In the genomic region with DNA sequence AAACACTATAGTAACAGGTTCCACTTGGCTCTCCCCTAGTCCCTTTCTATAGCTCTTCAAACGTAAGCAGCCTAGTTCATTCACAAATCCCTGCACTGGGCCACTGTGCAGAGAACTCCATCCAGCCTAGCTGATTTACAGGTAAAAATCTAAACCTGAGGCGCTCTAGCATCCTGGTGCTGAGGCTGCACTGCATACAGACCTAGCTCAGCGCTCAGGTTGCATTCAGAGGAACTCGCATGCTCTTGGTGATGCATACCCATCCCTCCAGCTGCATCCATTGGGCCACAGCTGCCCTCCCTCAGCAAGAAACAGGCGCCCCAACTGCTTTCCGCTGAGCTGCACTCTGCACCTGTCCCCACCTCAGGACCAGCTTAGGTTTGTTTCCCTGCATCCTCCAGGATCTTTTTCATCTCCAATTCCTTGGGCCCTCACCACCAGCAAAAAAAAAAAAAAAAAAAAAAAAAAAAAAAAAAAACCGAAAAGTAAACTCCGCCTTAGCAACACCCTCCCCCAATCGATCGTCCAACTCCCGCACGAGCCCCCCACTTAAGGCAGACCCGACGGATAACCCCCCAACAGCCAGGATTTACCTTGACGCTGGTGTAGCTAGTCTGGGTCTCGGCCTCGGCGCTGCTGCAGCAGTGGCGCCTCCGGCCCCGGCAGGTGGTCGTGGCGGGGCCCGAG, we compare ENCODE assay signal across 8 mouse cellular contexts. TPM values are rescaled to one million over a fixed set of nuclear protein-coding genes. Genes with fewer than 3 reads are reported as not detected.
DNase-seq lines count a peak whose midpoint lies in the region; ATAC-seq and TF ChIP-seq lines count a peak whose summit lies in the region.

No protein-coding gene starts in this region.

- 3% methylated on average over 24 of the region's 24 CpGs for WGBS in kidney, postnatal 0 days
- 2% methylated on average over 24 of the region's 24 CpGs for WGBS in hindbrain, embryonic 15.5 days
- 7% methylated on average over 24 of the region's 24 CpGs for WGBS in liver, postnatal 0 days (ENCODE audit: insufficient replicate concordance)
- 4% methylated on average over 24 of the region's 24 CpGs for WGBS in stomach, embryonic 14.5 days

- no peak for DNase-seq in kidney, postnatal 0 days (ENCODE audit: low spot score)
- DNase-seq in kidney, postnatal 25 days: no peak
- DNase-seq in embryo, embryonic 9.5 days (ENCODE audit: extremely low spot score): peak; percentile 12
- no peak for DNase-seq in liver, postnatal 0 days
- DNase-seq in adipocyte (ENCODE audit: low spot score): no peak

- no peaks in the 10 kb centered on the region for H3K9me3 ChIP-seq in kidney, postnatal 0 days (replicated peaks; ENCODE audit: low read length)
- H3K9me3 ChIP-seq in hindbrain, embryonic 15.5 days: no peaks in the 10 kb centered on the region
- H3K9me3 ChIP-seq in liver, postnatal 0 days (ENCODE audit: low read length): no peaks in the 10 kb centered on the region
- no peaks in the 10 kb centered on the region for H3K9me3 ChIP-seq in stomach, embryonic 14.5 days (ENCODE audit: control insufficient read depth, low read depth, low read length)

- H3K4me3 ChIP-seq in kidney, postnatal 0 days (replicated peaks; ENCODE audit: low read depth, low read length): peak overlapping the region; percentile 60
- peak overlapping the region; percentile 85 for H3K4me3 ChIP-seq in hindbrain, embryonic 15.5 days
- peak overlapping the region; percentile 48 for H3K4me3 ChIP-seq in liver, postnatal 0 days (ENCODE audit: low read depth, low read length)
- peak overlapping the region; percentile 67 for H3K4me3 ChIP-seq in stomach, embryonic 14.5 days (ENCODE audit: low read depth, low read length)

- TF ChIP-seq EP300 in liver, postnatal 0 days (IDR thresholded peaks at IDR 0.05; ENCODE audit: low read depth): no peak

- peak overlapping the region; percentile 90 for H3K4me2 ChIP-seq in kidney, postnatal 0 days (ENCODE audit: low read length)
- H3K4me2 ChIP-seq in hindbrain, embryonic 15.5 days: peak overlapping the region; percentile 97
- H3K4me2 ChIP-seq in liver, postnatal 0 days (ENCODE audit: low read depth, low read length): peak overlapping the region; percentile 70
- peak overlapping the region; percentile 98 for H3K4me2 ChIP-seq in stomach, embryonic 14.5 days (replicated peaks; ENCODE audit: low read depth, low read length)

- ATAC-seq in kidney, postnatal 0 days (replicated peaks; ENCODE audit: low FRiP score, low read depth): no peak
- ATAC-seq in hindbrain, embryonic 15.5 days (ENCODE audit: low FRiP score, low read depth): peak; percentile 46; the same call in 1 of the 2 replicates
- no peak for ATAC-seq in liver, postnatal 0 days
- ATAC-seq in stomach, embryonic 14.5 days (ENCODE audit: insufficient number of reproducible peaks, insufficient read depth, low FRiP score, low read depth): no peak; the same call in 1 of the 2 replicates
- ATAC-seq in megakaryocyte, adult 5-6 weeks (ENCODE audit: poor library complexity, severe bottlenecking): no peak

- H3K27ac ChIP-seq in kidney, postnatal 0 days: no peak overlapping the region
- 0 out of 2 replicates have a peak overlapping the region, but pooled peaks have one; percentile 15 for H3K27ac ChIP-seq in hindbrain, embryonic 15.5 days (replicated peaks)
- H3K27ac ChIP-seq in liver, postnatal 0 days (ENCODE audit: low read depth): no peak overlapping the region
- no peak overlapping the region for H3K27ac ChIP-seq in stomach, embryonic 14.5 days (ENCODE audit: low read length)

- TF ChIP-seq CTCF in kidney, postnatal 0 days (IDR thresholded peaks at IDR 0.05; ENCODE audit: low read depth): no peak
- TF ChIP-seq CTCF in liver, postnatal 0 days (IDR thresholded peaks at IDR 0.05; ENCODE audit: low read depth): no peak

- H3K9ac ChIP-seq in kidney, postnatal 0 days (ENCODE audit: low read depth, low read length): peak overlapping the region; percentile 63
- peak overlapping the region; percentile 61 for H3K9ac ChIP-seq in hindbrain, embryonic 15.5 days
- H3K9ac ChIP-seq in liver, postnatal 0 days (replicated peaks): no peak overlapping the region
- peak overlapping the region; percentile 55 for H3K9ac ChIP-seq in stomach, embryonic 14.5 days (replicated peaks; ENCODE audit: low read depth, low read length)

- H3K27me3 ChIP-seq in kidney, postnatal 0 days (ENCODE audit: insufficient read depth, low read length): peaks cover 5% of the 10 kb centered on the region; the same call in 1 of the 2 replicates
- no peaks in the 10 kb centered on the region for H3K27me3 ChIP-seq in hindbrain, embryonic 15.5 days
- peaks cover 30% of the 10 kb centered on the region for H3K27me3 ChIP-seq in liver, postnatal 0 days (ENCODE audit: insufficient read depth, low read length)
- no peaks in the 10 kb centered on the region for H3K27me3 ChIP-seq in stomach, embryonic 14.5 days (ENCODE audit: control insufficient read depth, insufficient read depth, low read length)

- peaks cover 2% of the 10 kb centered on the region; the same call in 1 of the 2 replicates for H3K4me1 ChIP-seq in kidney, postnatal 0 days (replicated peaks; ENCODE audit: insufficient read depth, low read length)
- peaks cover 6% of the 10 kb centered on the region for H3K4me1 ChIP-seq in hindbrain, embryonic 15.5 days (replicated peaks)
- no peaks in the 10 kb centered on the region; the same call in 1 of the 2 replicates for H3K4me1 ChIP-seq in liver, postnatal 0 days (ENCODE audit: insufficient read depth)
- H3K4me1 ChIP-seq in stomach, embryonic 14.5 days (ENCODE audit: control insufficient read depth, insufficient read depth, low read length): no peaks in the 10 kb centered on the region

- H3K36me3 ChIP-seq in kidney, postnatal 0 days (ENCODE audit: insufficient read depth, low read length): no peaks in the 10 kb centered on the region
- no peaks in the 10 kb centered on the region for H3K36me3 ChIP-seq in hindbrain, embryonic 15.5 days
- H3K36me3 ChIP-seq in liver, postnatal 0 days (replicated peaks; ENCODE audit: insufficient read depth, low read length): no peaks in the 10 kb centered on the region
- no peaks in the 10 kb centered on the region for H3K36me3 ChIP-seq in stomach, embryonic 14.5 days (ENCODE audit: control insufficient read depth, insufficient read depth, low read length)

RNA-seq across cellular contexts. Expression of a gene that starts 28.1 kb away (rescaled TPM):
- polyA plus RNA-seq in kidney, postnatal 0 days (2015; fragmentation: Nextera tagmentation; extraction: Ambion mirVana): 12.1 and 13.8 TPM in 2 replicates
- 7.0 and 8.5 TPM in 2 replicates for polyA plus RNA-seq in hindbrain, embryonic 15.5 days (2015; fragmentation: Nextera tagmentation; extraction: Ambion mirVana)
- 0.63 and 0.75 TPM in 2 replicates for polyA plus RNA-seq in liver, postnatal 0 days (2015; fragmentation: Nextera tagmentation; extraction: Ambion mirVana)
- 5.5 and 7.8 TPM in 2 replicates for polyA plus RNA-seq in stomach, embryonic 14.5 days (2014; fragmentation: Nextera tagmentation; extraction: Ambion mirVana)
- total RNA-seq in megakaryocyte, adult 5-6 weeks (2015): 2.0 and 2.4 TPM in 2 replicates
- total RNA-seq in megakaryocyte, adult 5-6 weeks (2017): 2.2 and 3.2 TPM in 2 replicates
